Mouse (Mus musculus) heart, postnatal 0 days (tissue): ENCODE measurements at regions not wholly inside any gene's neighbourhood (a gene's known extent, or its start where the extent isn't known, plus 50 kb on each side); places are given as distances from the start of the nearest gene placed in this dataset.

ENCODE experiments used
- ATAC-seq: fragments of 200-750 bp; cut with Nextera tagmentation; 2 replicates; pipeline ENCODE4 v1.8.0; 2017; ENCODE audit warnings: low read depth, moderate number of reproducible peaks, moderate library complexity; ENCODE audit not compliant: insufficient read depth
- DNase-seq: peaks from one replicate; pipeline ENCODE4 v3.0.0-alpha.2; 2016; ENCODE audit warnings: low spot score
- H3K27ac ChIP-seq: fragments of 300-500 bp; sonication (generic); 2 replicates; pipeline ENCODE4 v1.5.1; 2014; ENCODE audit warnings: low read depth, mild to moderate bottlenecking
- H3K27me3 ChIP-seq: fragments of 300-500 bp; sonication (generic); 2 replicates; pipeline ENCODE4 v1.6.1; 2014; ENCODE audit warnings: low read length, mixed read lengths; ENCODE audit not compliant: control insufficient read depth, insufficient read depth
- H3K36me3 ChIP-seq: fragments of 300-500 bp; sonication (generic); replicated peaks from 2 replicates; pipeline ENCODE4 v1.6.1; 2014; ENCODE audit warnings: low read length, mixed read lengths; ENCODE audit not compliant: control insufficient read depth, insufficient read depth
- H3K4me1 ChIP-seq: fragments of 300-500 bp; sonication (generic); 2 replicates; pipeline ENCODE4 v1.6.1; 2014; ENCODE audit warnings: antibody characterized with exemption; ENCODE audit not compliant: control insufficient read depth, insufficient read depth
- H3K4me2 ChIP-seq: fragments of 300-500 bp; sonication (generic); 2 replicates; pipeline ENCODE4 v1.6.1; 2014; ENCODE audit warnings: low read depth, mild to moderate bottlenecking, low read length, moderate library complexity
- H3K4me3 ChIP-seq: fragments of 300-500 bp; sonication (generic); 2 replicates; pipeline ENCODE4 v1.5.1; 2014; ENCODE audit warnings: low read depth, low read length
- H3K9ac ChIP-seq: fragments of 300-500 bp; sonication (generic); replicated peaks from 2 replicates; pipeline ENCODE4 v1.6.1; 2014; ENCODE audit warnings: low read depth, low read length, mixed read lengths
- H3K9me3 ChIP-seq: fragments of 300-500 bp; sonication (generic); replicated peaks from 2 replicates; pipeline ENCODE4 v1.6.1; 2016; ENCODE audit warnings: low read length; ENCODE audit not compliant: control insufficient read depth
- CTCF ChIP-seq: IDR thresholded peaks from 2 replicates; pipeline ENCODE4 v1.5.1; 2016; ENCODE audit warnings: antibody characterized with exemption, control low read depth, low read depth
- EP300 ChIP-seq: IDR thresholded peaks from 2 replicates; pipeline ENCODE4 v1.6.1; 2016; ENCODE audit warnings: antibody characterized with exemption, low read depth
- WGBS: fragments of 180-500 bp; shearing (Covaris S2); extraction: QIAGEN DNeasy Blood & Tissue Kit; methylation state at CpG from one replicate; pipeline ENCODE4 v1.1.7; 2014; 5-methylcytosine and 5-hydroxymethylcytosine counted together

GRCm38 (mm10) chr9:46672050-46672449 is 326.5 kb upstream of the Gm4791 start:
- Histone ChIP-seq H3K4me2 (no peak overlapping the region), H3K27ac (no peak overlapping the region), H3K9ac (no peak overlapping the region), H3K36me3 (no peaks in the 10 kb centered on the region), H3K4me3 (no peak overlapping the region), H3K9me3 (no peaks in the 10 kb centered on the region), H3K4me1 (no peaks in the 10 kb centered on the region), H3K27me3 (no peaks in the 10 kb centered on the region)
- ATAC-seq: no peak
- DNase-seq: no peak
- WGBS: 29% methylated on average over 3 of the region's 3 CpGs
- TF ChIP-seq CTCF (no peak), EP300 (no peak)

DNA sequence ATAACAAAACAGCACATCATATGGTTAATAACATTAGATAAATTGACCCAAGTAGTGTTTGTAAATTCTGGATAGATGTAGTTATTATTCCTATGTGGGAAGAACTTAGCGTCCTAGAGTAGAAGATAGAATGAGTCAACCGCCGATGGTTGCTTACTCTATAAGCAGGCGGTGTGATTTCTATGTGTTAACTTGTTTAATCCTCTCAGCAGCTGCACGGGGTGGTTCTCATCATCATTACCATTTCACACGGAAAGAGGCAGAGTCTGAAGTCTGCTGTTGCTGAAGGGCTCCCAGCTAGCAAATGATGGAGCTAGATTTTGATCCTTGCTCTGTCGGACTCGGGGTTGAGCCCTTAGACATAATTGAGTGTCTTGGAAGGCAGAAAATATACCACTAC is 334.6 kb upstream of the 4931429L15Rik start:
- H3K27ac ChIP-seq: no peak overlapping the region

GRCm38 (mm10) chr9:46647238-46647922 is 327.6 kb upstream of the 4931429L15Rik start:
- Histone ChIP-seq H3K36me3 (no peaks in the 10 kb centered on the region), H3K4me3 (no peak overlapping the region), H3K9ac (no peak overlapping the region), H3K27me3 (no peaks in the 10 kb centered on the region), H3K27ac (no peak overlapping the region), H3K4me1 (no peaks in the 10 kb centered on the region), H3K9me3 (no peaks in the 10 kb centered on the region), H3K4me2 (no peak overlapping the region)
- no peak for TF ChIP-seq EP300
- TF ChIP-seq CTCF: no peak
- no peak for ATAC-seq
- no peak for DNase-seq
- 54% methylated on average over 9 of the region's 9 CpGs for WGBS

More for the DNA sequence above, 334.6 kb upstream of the 4931429L15Rik start:
- H3K4me2 ChIP-seq: no peak overlapping the region
- no peak for DNase-seq
- H3K4me3 ChIP-seq: no peak overlapping the region
- TF ChIP-seq CTCF: no peak
- no peak for TF ChIP-seq EP300
- 78% methylated on average over 8 of the region's 8 CpGs for WGBS
- H3K9ac ChIP-seq: no peak overlapping the region
- no peaks in the 10 kb centered on the region for H3K9me3 ChIP-seq
- no peaks in the 10 kb centered on the region for H3K4me1 ChIP-seq
- no peaks in the 10 kb centered on the region for H3K36me3 ChIP-seq
- H3K27me3 ChIP-seq: no peaks in the 10 kb centered on the region
- ATAC-seq: no peak

DNA sequence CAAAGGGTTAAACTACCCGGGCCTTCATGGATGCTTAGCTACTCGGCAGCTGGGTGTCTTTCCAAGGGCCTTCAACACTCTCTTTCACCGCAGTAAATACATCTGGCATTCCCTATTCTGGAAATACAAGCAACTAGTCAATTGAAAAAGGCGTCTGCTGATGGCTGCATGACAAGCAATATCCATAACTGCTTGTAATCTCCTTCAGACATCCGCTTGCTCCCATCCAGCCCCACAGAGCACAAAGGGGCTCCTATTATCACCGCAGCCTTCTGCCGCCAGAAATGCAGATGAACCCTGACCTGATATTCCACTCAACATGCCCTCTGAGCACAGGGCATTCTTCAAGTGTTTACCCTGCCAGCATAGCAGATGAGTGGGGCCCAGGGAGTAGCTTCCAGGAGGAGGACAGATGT is 325.7 kb upstream of the 4931429L15Rik start:
- Histone ChIP-seq H3K9me3 (no peaks in the 10 kb centered on the region), H3K4me3 (no peak overlapping the region), H3K9ac (no peak overlapping the region), H3K27me3 (no peaks in the 10 kb centered on the region), H3K4me1 (no peaks in the 10 kb centered on the region), H3K4me2 (no peak overlapping the region), H3K27ac (no peak overlapping the region), H3K36me3 (no peaks in the 10 kb centered on the region)
- 19% methylated on average over 7 of the region's 7 CpGs for WGBS
- TF ChIP-seq EP300 (no peak), CTCF (no peak)
- DNase-seq (no peak), ATAC-seq (no peak)

- Histone ChIP-seq H3K36me3 (no peaks in the 10 kb centered on the region), H3K27me3 (no peaks in the 10 kb centered on the region), H3K4me1 (no peaks in the 10 kb centered on the region), H3K27ac (no peak overlapping the region), H3K9ac (no peak overlapping the region), H3K4me3 (no peak overlapping the region), H3K9me3 (no peaks in the 10 kb centered on the region), H3K4me2 (no peak overlapping the region)
- DNase-seq: no peak
- TF ChIP-seq EP300 (no peak), CTCF (no peak)
- no peak for ATAC-seq
- 55% methylated on average over 3 of the region's 3 CpGs for WGBS
Observed at GRCm38 (mm10) chr9:46643551-46643950, 323.8 kb upstream of the 4931429L15Rik start.

GRCm38 (mm10) chr9:46642696-46643095 is 322.9 kb upstream of the 4931429L15Rik start:
- Histone ChIP-seq H3K27ac (no peak overlapping the region), H3K9ac (no peak overlapping the region), H3K4me3 (no peak overlapping the region), H3K36me3 (no peaks in the 10 kb centered on the region), H3K4me1 (no peaks in the 10 kb centered on the region), H3K9me3 (no peaks in the 10 kb centered on the region), H3K4me2 (no peak overlapping the region), H3K27me3 (no peaks in the 10 kb centered on the region)
- DNase-seq (peak; percentile 36), ATAC-seq (no peak)
- 7% methylated on average over 9 of the region's 9 CpGs for WGBS
- TF ChIP-seq CTCF (no peak), EP300 (no peak)
